Mouse (Mus musculus): Measurements from ENCODE around the gene Grhpr. TPM values are rescaled to one million over a fixed set of nuclear protein-coding genes. Genes with fewer than 3 reads are reported as not detected.
"Not testable (repeated sequence)": the region's sequence is repeated elsewhere in the genome, so short reads cannot be mapped to it uniquely, and the experiment has no call there.

Gene Grhpr
- 37.4 and 99.0 TPM in 2 replicates for polyA plus RNA-seq (2012; ENCODE audit: insufficient read depth, low replicate concordance)

DNA sequence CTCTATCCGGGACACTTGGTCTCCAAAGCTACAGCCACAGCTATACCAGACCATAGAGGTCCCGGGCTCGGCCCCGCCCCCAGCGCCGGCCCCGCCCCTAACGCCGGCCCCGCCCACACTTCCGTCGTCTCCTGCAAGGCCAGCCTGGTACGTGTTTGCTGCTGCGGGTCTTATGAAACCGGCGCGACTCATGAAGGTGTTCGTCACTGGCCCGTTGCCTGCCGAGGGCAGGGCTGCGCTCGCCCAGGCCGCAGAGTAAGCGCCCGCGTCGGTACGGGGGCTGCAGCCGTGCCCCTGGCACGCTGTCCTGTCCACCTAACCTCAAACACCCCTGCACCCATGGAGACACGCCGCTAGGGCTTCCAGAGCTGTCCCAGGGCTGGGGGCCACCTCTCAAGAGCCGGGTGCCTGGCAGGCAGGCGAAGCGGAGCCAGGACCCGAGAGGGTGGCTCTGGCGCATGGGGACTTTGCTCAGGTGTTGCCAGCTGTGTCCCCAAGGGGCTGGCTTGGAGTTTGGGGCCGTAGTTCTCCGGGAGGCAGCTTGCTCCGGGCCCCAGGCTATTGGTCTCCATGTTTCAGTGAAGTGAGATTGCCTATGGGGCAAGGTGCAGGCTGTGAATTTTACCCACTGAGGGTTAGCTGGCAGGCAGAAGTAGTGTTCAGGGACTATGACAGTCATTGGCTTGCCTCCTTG, at the start of gene Grhpr:
Grhpr (plus strand) TSS at position 116 of the 694 bp plus-strand sequence.
- H3K36me3 ChIP-seq (replicated peaks; ENCODE audit: low read length), result peaks cover 41% of the 10 kb centered on the region
- peak within 1 kb of the TSS; percentile 98 for H3K4me3 ChIP-seq (replicated peaks)
- no peak for TF ChIP-seq GATA1 (IDR thresholded peaks at IDR 0.05; ENCODE audit: borderline replicate concordance, low read length)
- no peak for TF ChIP-seq FLI1 (IDR thresholded peaks at IDR 0.05; ENCODE audit: low read length)
- peaks cover 57% of the 10 kb centered on the region for H3K4me1 ChIP-seq
- no peaks in the 10 kb centered on the region for H3K27me3 ChIP-seq (replicated peaks)
- H3K9me3 ChIP-seq, result peaks cover 5% of the 10 kb centered on the region; the same call in 1 of the 2 replicates

DNA sequence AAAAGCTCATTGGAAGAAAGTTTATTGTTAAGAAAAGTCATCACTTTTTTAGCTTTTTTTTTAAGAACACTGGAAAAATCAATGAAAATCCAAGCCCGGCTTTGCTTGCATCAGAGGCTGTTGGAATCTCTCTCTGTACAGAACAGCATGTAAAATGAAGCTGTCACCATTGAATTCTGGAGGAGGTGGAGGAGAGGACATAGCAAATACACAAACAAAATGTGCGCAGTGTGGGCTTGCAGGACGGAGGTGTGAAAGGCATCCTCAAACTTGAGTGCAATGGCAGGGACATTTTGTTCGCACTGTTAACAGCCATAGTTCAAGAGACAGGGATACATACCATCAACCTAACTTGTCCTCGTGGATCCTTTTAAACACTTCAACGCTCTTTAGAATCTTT, 49.5 kb upstream of the Grhpr start:
- H3K4me3 ChIP-seq (replicated peaks), result no peak overlapping the region
- H3K36me3 ChIP-seq (replicated peaks; ENCODE audit: low read length), result peaks cover 74% of the 10 kb centered on the region
- TF ChIP-seq FLI1 (IDR thresholded peaks at IDR 0.05; ENCODE audit: low read length) (no peak), GATA1 (IDR thresholded peaks at IDR 0.05; ENCODE audit: borderline replicate concordance, low read length) (no peak)
- H3K27me3 ChIP-seq (replicated peaks), result no peaks in the 10 kb centered on the region
- H3K9me3 ChIP-seq, result no peaks in the 10 kb centered on the region
- H3K4me1 ChIP-seq, result no peaks in the 10 kb centered on the region

DNA sequence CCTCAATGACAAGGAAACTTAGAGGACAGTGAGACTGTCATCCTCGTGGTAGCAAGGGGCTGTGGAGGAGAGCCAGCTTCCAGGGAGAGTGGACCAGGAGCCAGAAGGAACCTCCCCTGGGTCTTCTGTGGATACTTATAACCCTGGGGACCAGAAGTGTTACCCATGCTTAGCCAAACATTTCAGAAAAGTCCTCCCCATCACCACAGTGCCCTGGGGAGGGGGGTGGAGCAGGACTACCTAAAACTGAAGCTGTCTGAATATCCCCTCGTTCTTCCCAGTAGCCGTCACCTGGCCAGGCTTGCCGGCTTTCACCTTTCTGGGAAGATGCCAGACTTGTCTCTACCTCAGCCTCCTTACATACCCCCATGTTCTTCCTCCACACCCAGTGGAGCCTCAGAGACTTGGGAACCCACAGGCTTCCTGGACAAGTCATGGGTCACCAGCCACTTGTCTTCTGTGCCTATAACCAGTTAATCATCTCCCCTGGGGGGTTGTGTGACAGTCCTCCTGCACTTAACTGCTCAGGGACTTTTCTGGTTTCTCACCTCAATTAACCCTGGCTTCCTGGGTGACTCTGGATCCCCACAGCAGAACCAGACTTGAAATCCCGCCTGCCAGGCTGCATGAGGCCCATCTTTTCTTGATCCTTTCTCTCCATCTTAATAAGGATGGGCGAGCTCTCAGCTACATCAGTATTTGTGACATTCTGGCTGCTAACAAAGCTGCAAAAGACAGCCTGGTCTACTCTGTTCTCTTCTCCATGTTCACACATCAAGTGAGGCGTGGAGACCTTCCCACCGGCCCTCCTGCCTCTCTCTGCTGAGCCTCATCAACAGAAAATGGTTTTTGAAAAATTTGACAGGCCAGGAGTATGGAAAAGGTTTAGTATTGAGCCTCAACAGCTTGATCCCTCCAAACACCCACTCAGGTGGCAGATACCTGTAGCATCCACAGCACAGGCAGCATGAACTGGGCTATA, 42.5 kb upstream of the Grhpr start:
- no peak overlapping the region for H3K4me3 ChIP-seq (replicated peaks)
- TF ChIP-seq GATA1 (IDR thresholded peaks at IDR 0.05; ENCODE audit: borderline replicate concordance, low read length) (no peak), FLI1 (IDR thresholded peaks at IDR 0.05; ENCODE audit: low read length) (no peak)
- no peaks in the 10 kb centered on the region for H3K9me3 ChIP-seq
- H3K27me3 ChIP-seq (replicated peaks), result peaks cover 6% of the 10 kb centered on the region
- H3K4me1 ChIP-seq, result peaks cover 57% of the 10 kb centered on the region
- peaks cover 6% of the 10 kb centered on the region for H3K36me3 ChIP-seq (replicated peaks; ENCODE audit: low read length)

DNA sequence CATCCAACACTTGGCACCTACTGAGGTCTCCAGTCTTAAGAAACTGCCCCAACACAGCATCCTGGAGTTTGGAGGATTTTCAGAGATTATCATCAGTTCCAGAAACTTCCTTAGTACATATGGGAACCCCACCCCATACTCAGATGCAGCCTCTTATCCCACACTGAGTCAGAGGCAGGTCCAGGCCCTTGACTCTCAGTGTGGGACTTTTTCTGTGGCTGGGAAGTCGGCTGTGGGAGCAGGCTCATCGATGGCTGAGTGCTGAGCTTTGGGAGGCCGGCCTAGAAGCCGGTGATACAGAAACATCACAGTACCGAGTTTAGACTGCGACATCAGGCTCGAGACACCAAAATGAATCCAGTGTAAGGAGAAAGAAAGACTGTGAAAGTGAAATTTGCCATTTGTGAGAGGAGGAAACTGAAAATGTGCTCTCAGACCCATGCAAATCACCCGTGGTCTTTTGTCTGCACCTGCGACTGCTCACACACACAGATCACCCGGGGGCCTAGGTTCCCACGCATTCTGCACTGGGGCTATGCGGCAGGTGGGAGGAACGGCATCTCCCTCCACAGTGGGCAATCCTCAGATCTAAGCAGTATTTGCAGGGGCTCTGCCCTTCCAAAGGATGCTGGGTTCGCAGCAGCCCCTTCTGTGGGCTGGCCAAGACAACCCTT, 41.5 kb upstream of the Grhpr start:
- TF ChIP-seq GATA1 (IDR thresholded peaks at IDR 0.05; ENCODE audit: borderline replicate concordance, low read length) (no peak), FLI1 (IDR thresholded peaks at IDR 0.05; ENCODE audit: low read length) (no peak)
- H3K9me3 ChIP-seq, result no peaks in the 10 kb centered on the region
- H3K4me1 ChIP-seq, result peaks cover 58% of the 10 kb centered on the region
- peaks cover 6% of the 10 kb centered on the region for H3K27me3 ChIP-seq (replicated peaks)
- no peaks in the 10 kb centered on the region for H3K36me3 ChIP-seq (replicated peaks; ENCODE audit: low read length)
- no peak overlapping the region for H3K4me3 ChIP-seq (replicated peaks)

DNA sequence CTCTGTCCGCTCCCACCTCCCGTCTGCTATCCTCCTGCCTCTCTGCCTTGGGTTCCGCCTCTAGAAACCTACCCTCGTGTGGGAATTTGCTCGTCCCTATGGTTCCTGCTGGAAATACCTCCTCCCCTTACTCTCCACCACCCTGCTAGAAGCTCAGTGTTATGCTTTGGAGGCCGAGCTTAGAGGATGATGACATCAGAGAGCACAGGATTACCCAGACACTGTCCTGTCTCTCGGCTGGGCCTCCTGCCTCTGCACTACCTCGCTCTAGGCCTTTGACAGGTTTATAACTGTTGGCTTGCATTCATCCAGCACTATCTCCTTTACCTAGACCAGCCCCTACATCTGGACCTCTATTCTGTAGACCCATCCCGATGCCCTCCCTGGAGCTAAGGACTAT, 40.9 kb upstream of the Grhpr start:
- peaks cover 58% of the 10 kb centered on the region for H3K4me1 ChIP-seq

DNA sequence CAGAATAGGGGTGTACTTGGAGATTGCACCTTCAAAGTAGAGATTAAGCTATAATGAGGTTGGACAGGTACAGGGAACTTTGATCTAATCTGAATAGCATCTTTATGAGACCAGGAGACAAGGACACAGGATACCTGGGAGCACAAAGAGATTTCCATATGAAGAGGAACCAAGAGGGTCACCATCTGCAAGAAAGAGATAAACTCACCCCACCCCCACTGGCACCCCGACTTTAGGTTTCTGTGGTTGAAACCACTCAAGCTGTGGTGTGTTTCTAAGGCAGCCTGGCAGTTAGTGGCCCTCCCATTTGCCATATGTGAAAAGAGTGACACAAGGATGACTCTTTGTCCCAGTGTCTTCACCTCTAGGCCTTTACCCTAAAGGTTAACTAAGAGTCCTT, 39.0 kb upstream of the Grhpr start:
- no peaks in the 10 kb centered on the region for H3K36me3 ChIP-seq (replicated peaks; ENCODE audit: low read length)
- H3K27me3 ChIP-seq (replicated peaks), result peaks cover 6% of the 10 kb centered on the region
- peaks cover 58% of the 10 kb centered on the region for H3K4me1 ChIP-seq
- TF ChIP-seq GATA1 (IDR thresholded peaks at IDR 0.05; ENCODE audit: borderline replicate concordance, low read length), result no peak
- TF ChIP-seq FLI1 (IDR thresholded peaks at IDR 0.05; ENCODE audit: low read length), result no peak
- H3K9me3 ChIP-seq, result no peaks in the 10 kb centered on the region
- H3K4me3 ChIP-seq (replicated peaks), result no peak overlapping the region

More for the DNA sequence above, 40.9 kb upstream of the Grhpr start:
- TF ChIP-seq GATA1 (IDR thresholded peaks at IDR 0.05; ENCODE audit: borderline replicate concordance, low read length) (no peak), FLI1 (IDR thresholded peaks at IDR 0.05; ENCODE audit: low read length) (no peak)
- Histone ChIP-seq H3K4me3 (replicated peaks) (no peak overlapping the region), H3K36me3 (replicated peaks; ENCODE audit: low read length) (no peaks in the 10 kb centered on the region), H3K9me3 (no peaks in the 10 kb centered on the region), H3K27me3 (replicated peaks) (peaks cover 6% of the 10 kb centered on the region)

DNA sequence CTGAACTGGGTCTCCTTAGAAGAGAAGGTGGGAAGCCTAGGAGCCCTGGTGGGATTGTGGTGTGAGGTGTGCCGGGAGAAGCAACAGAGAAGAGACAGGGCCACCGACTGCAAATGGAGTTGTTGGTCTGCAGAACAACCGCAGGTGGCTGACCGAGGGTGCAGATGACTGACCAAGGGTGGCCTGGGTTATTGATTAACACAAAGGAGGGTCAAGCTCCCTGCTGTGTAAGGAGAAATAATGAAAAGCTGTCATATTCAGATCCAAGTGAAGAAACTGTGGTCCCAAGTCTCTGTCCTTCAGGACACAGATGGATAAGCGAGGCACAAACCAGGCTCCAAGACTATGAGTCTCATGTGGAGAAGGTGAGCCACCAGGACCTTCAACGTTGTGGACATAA, 37.7 kb upstream of the Grhpr start:
- Histone ChIP-seq H3K27me3 (replicated peaks) (peaks cover 12% of the 10 kb centered on the region), H3K4me3 (replicated peaks) (no peak overlapping the region), H3K9me3 (no peaks in the 10 kb centered on the region), H3K4me1 (peaks cover 52% of the 10 kb centered on the region), H3K36me3 (replicated peaks; ENCODE audit: low read length) (no peaks in the 10 kb centered on the region)
- no peak for TF ChIP-seq FLI1 (IDR thresholded peaks at IDR 0.05; ENCODE audit: low read length)
- TF ChIP-seq GATA1 (IDR thresholded peaks at IDR 0.05; ENCODE audit: borderline replicate concordance, low read length), result no peak

DNA sequence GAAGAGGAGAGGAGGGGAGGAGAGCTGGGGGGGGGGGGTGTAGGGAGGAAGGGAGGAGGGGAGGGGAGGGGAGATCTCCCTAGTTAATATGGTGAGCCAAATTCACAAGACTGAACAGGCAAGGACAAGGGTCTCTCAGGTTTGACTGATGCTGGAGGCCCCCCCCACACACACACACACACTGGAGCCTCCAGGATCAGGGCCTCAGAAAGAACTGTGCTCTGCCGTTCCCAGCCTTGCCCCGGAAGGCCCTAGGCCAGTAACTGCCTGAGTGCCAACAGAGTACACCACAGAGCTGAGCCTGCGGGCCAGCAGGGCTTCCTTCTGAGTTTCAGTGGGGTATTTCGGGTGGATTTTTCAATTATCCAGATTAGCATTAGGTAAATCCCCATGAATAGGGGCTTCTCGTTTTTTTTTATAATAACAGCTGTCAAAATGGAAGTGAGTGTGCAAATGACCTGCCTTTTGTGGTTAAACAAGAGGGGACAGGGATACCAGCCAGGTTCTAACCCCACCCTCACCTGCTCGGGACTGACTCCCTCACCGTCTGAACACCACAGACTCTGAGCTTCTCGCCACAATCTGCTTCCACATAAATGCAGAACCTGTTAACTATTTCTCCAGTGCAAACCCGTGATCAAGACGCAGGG, 36.6 kb upstream of the Grhpr start:
- Histone ChIP-seq H3K27me3 (replicated peaks) (peaks cover 10% of the 10 kb centered on the region), H3K4me1 (peaks cover 41% of the 10 kb centered on the region), H3K9me3 (no peaks in the 10 kb centered on the region), H3K36me3 (replicated peaks; ENCODE audit: low read length) (no peaks in the 10 kb centered on the region), H3K4me3 (replicated peaks) (no peak overlapping the region)
- no peak for TF ChIP-seq FLI1 (IDR thresholded peaks at IDR 0.05; ENCODE audit: low read length)
- TF ChIP-seq GATA1 (IDR thresholded peaks at IDR 0.05; ENCODE audit: borderline replicate concordance, low read length), result no peak

DNA sequence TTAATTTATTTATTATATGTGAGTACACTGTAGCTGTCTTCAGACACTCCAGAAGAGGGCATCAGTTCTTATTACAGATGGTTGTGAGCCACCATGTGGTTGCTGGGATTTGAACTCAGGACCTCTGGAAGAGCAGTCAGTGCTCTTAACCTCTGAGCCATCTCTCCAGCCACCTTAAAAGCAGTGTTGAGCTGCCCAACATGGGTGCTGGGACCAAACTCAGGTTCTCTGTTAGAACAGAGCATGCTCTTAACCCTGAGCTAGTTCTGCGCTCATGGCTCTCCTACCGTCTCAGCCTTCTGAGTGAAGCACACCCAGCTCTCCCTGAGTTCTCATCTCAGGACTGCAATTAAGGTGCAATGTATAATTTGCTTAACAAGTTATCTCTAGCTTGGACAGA, 35.1 kb upstream of the Grhpr start:
- H3K27me3 ChIP-seq (replicated peaks), result peaks cover 16% of the 10 kb centered on the region
- peaks cover 27% of the 10 kb centered on the region for H3K4me1 ChIP-seq
- H3K36me3 ChIP-seq (replicated peaks; ENCODE audit: low read length), result not testable (repeated sequence)

More for the DNA sequence above, 35.1 kb upstream of the Grhpr start:
- H3K9me3 ChIP-seq; H3K4me3 ChIP-seq (replicated peaks): not testable (repeated sequence)

Measured in megakaryocyte, embryonic 14.5 days (primary cell).